Mouse (Mus musculus) midbrain, postnatal 0 days (tissue): ENCODE data around the gene Nfkbia. TPM values are rescaled to one million over a fixed set of nuclear protein-coding genes. Genes with fewer than 3 reads are reported as not detected.

Experiments
- ATAC-seq: fragments of 200-750 bp; cut with Nextera tagmentation; 2 replicates; pipeline ENCODE4 v1.8.0; 2017; ENCODE audit warnings: moderate number of reproducible peaks, mild to moderate bottlenecking, moderate TSS enrichment, moderate library complexity; ENCODE audit not compliant: low FRiP score
- DNase-seq: peaks from one replicate; pipeline ENCODE4 v3.0.0-alpha.2; 2015; ENCODE audit warnings: low spot score
- H3K27ac ChIP-seq: fragments of 300-500 bp; sonication (generic); 2 replicates; pipeline ENCODE4 v1.5.1; 2014; ENCODE audit warnings: low read depth, mild to moderate bottlenecking, low read length, mixed read lengths
- H3K27me3 ChIP-seq: fragments of 300-500 bp; sonication (generic); 2 replicates; pipeline ENCODE4 v1.6.1; 2014; ENCODE audit warnings: low read length, control low read depth, mixed read lengths; ENCODE audit not compliant: insufficient read depth
- H3K36me3 ChIP-seq: fragments of 300-500 bp; sonication (generic); 2 replicates; pipeline ENCODE4 v1.6.1; 2014; ENCODE audit warnings: low read length, control low read depth, mixed read lengths; ENCODE audit not compliant: insufficient read depth
- H3K4me1 ChIP-seq: fragments of 300-500 bp; sonication (generic); 2 replicates; pipeline ENCODE4 v1.6.1; 2014; ENCODE audit warnings: mild to moderate bottlenecking, control low read depth, antibody characterized with exemption, low read length, mixed read lengths; ENCODE audit not compliant: insufficient read depth
- H3K4me2 ChIP-seq: fragments of 300-500 bp; sonication (generic); 2 replicates; pipeline ENCODE4 v1.6.1; 2014; ENCODE audit warnings: low read depth, mild to moderate bottlenecking, low read length, mixed read lengths; ENCODE audit not compliant: poor library complexity, severe bottlenecking
- H3K4me3 ChIP-seq: fragments of 300-500 bp; sonication (generic); 2 replicates; pipeline ENCODE4 v1.5.1; 2014; ENCODE audit warnings: low read depth, mild to moderate bottlenecking, low read length, moderate library complexity
- H3K9ac ChIP-seq: fragments of 300-500 bp; sonication (generic); replicated peaks from 2 replicates; pipeline ENCODE4 v1.6.1; 2014; ENCODE audit warnings: mild to moderate bottlenecking, low read length, moderate library complexity, mixed read lengths; ENCODE audit not compliant: poor library complexity, severe bottlenecking
- H3K9me3 ChIP-seq: fragments of 300-500 bp; sonication (generic); 2 replicates; pipeline ENCODE4 v1.6.1; 2016; ENCODE audit warnings: low read length, control low read depth
- CTCF ChIP-seq: IDR thresholded peaks from 2 replicates; pipeline ENCODE4 v1.5.1; 2016; ENCODE audit warnings: antibody characterized with exemption, mild to moderate bottlenecking
- WGBS: fragments of 180-500 bp; shearing (Covaris S2); extraction: QIAGEN DNeasy Blood & Tissue Kit; methylation state at CpG from one replicate; pipeline ENCODE4 v1.1.7; 2014; 5-methylcytosine and 5-hydroxymethylcytosine counted together
- polyA plus RNA-seq: library from polyadenylated mRNA; unstranded; fragments of >200 nt; fragmentation: Nextera tagmentation; extraction: Ambion mirVana; gene quantifications from 2 replicates; pipeline ENCODE4 v1.2.1, GENCODE M21; 2015
- total RNA-seq: library from RNA; depleted of rRNA; stranded (reverse); fragments of >200 nt; gene quantifications from 2 replicates; pipeline ENCODE4 v1.2.3, GENCODE M21; 2014

The Nfkbia gene
- total and polyA plus RNA-seq, 2 experiments from 2014 or later = 40.8 to 77.3 TPM

DNA sequence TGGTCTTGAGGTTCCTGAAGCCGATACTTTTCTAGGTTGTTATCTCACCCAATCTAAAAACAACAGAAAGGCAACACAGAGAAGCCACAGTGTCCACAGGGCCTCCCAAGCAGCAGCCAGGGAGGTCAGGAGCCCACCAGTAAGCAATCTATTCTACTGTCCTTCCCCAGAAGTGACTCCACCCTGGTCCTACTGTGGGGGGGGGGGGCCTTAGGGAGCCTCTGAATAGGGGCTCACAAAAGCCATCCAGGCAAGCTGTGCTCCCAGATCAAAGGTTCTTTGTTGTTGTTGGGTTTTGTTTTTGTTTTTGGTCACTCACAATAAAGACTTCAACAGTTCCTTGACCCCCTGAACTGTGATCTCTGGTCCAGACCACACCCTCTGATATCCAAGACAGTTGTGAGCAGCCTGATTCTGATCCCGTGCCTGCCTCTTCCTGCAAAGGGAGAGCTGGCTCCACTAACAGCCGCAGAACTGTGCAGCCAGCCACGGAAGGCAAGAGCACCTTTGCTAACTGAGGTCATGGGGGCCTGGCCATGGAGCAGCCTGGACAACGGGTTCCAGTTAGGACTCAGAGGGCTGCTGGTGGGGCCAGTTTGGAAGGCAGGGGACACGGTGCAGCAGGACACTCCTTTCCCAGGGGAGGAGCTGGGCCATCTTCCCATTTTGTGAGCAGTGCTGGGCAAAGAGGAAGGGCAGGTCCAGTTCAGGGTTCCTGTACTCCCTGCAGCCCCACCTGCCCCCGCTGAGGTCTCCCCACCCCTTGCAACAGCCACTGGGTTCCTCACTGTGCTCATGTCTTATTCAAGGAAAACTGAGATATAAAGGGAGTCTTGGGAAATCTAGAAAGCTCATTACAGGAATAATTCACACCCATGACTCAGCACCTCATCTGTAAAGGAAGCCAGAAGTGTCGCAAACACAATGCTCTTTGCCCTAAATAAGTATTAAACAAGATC lies 18.9 kb downstream of the Nfkbia start:
- ATAC-seq = no peak

DNA sequence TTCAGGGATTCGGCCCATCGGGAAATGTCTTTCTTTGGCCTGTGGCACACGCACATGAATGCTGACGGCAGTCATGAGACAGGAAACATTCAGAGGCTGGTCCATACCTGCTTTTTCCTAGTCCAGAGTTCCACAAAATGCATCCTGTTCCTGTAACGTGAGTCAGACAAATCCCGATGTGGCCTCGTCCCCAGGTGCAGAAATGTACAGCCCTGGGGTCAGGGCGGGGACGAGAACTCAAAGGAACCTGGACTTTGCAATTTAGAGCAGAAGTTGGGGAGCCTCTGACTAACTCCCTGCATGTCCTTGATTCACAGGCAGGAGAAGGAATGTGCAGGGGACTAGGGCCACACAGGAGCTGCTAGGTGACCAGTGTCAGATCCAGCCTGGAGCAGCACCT lies 21.1 kb downstream of the Nfkbia start:
- Histone ChIP-seq H3K4me2 (no peak overlapping the region), H3K27me3 (no peaks in the 10 kb centered on the region), H3K4me3 (no peak overlapping the region), H3K36me3 (no peaks in the 10 kb centered on the region), H3K9ac (no peak overlapping the region), H3K9me3 (no peaks in the 10 kb centered on the region), H3K27ac (no peak overlapping the region), H3K4me1 (0 out of 2 replicates have a peak, but pooled peaks cover 3% of the 10 kb centered on the region)
- no peak for TF ChIP-seq CTCF
- 97% methylated on average over 9 of the region's 9 CpGs for WGBS
- ATAC-seq = no peak
- no peak for DNase-seq

More for the DNA sequence above, 18.9 kb downstream of the Nfkbia start:
- Histone ChIP-seq H3K27me3 (no peaks in the 10 kb centered on the region), H3K9me3 (no peaks in the 10 kb centered on the region), H3K4me3 (no peak overlapping the region), H3K4me2 (no peak overlapping the region), H3K9ac (no peak overlapping the region), H3K4me1 (no peaks in the 10 kb centered on the region), H3K27ac (no peak overlapping the region), H3K36me3 (no peaks in the 10 kb centered on the region)
- TF ChIP-seq CTCF = no peak
- no peak for DNase-seq
- 33% methylated on average over 8 of the region's 8 CpGs for WGBS

DNA sequence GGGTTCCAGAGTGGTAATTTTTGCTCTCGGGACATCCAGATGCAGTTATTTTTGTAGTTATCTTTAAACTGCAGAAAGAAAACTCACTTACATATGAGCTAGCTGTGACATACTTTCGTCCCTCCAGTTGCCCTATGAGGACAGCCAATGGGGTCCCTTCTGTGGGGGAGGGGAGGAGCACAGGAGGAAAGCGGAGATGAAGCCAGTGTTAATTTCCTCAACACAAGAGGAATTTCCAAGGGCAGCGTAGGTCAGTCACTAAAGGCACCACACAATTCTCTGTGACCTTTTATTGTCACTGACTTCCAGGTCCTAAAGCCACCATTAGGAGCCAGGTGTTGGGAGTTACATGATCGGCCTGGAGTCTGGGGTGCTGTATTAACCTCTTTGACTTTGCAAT lies 22.0 kb downstream of the Nfkbia start:
- TF ChIP-seq CTCF = no peak
- 64% methylated on average over 5 of the region's 5 CpGs for WGBS
- Histone ChIP-seq H3K9me3 (no peaks in the 10 kb centered on the region), H3K36me3 (no peaks in the 10 kb centered on the region), H3K4me1 (peaks cover 12% of the 10 kb centered on the region; the same call in 1 of the 2 replicates), H3K4me3 (no peak overlapping the region), H3K4me2 (no peak overlapping the region), H3K27ac (no peak overlapping the region), H3K27me3 (no peaks in the 10 kb centered on the region), H3K9ac (no peak overlapping the region)
- ATAC-seq = no peak
- no peak for DNase-seq

DNA sequence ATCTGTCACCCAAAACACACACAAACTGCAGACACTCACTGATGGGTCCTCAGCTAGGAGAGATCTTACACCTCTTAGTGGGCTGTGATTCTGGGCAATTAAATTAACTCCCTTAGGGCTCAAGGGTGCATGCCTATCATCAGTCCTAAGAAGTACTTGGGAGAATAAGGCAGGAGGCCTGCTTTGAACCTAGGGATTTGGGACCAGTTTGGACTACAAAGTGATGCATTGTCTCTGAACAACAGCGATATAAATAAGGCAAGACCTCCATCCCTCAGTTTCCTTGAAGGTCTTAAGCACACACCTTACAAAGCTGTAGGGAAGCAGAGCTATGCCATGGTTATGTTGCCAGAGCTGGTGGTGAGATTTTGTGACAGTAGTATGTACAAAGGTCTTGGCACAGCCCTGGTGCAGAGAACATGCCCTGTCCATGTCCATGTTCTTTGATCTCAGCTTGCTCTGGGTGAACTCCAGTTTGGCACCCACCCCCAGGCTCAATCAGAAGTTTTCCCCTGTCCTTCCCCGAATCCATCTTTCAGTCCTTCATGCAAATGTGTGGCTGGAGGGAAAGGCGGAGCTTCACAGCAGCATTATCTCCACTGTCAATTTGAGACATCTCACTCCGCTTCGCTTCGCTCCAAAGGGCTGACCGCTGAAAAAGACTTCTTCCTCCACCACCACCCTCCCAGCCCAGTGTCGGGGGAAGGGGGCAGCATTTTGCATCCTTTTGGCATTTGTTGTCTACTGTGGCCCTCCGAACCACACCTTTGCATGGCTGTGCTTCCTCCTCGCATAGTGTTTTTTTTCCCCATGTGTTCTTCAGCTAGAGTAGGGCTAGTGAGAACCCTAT lies 24.9 kb downstream of the Nfkbia start:
- peaks cover 19% of the 10 kb centered on the region; the same call in 1 of the 2 replicates for H3K4me1 ChIP-seq

DNA sequence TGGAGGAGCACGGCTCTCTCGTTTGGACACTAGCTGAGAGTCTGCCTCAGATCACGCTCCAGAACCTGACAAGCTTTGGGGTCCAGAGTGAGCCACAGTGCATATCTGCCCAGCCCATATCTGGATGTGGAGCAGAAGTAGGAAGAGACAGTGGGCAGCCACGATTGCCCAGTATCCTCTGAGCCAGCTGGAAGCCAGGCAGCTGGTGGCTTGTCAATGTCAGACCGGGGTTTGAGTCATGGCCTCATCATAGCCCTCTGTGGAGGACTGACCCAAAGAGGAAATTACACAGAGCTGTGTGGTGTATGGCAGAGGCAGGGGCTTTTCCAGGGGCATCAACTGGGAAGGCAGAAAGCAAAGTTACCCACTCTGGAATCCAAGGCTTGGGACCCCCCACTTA lies 25.6 kb downstream of the Nfkbia start:
- H3K36me3 ChIP-seq = no peaks in the 10 kb centered on the region
- WGBS = 58% methylated on average over 5 of the region's 5 CpGs
- DNase-seq (no peak), ATAC-seq (no peak)
- no peaks in the 10 kb centered on the region for H3K27me3 ChIP-seq
- H3K4me2 ChIP-seq = no peak overlapping the region
- H3K4me3 ChIP-seq = no peak overlapping the region
- H3K9ac ChIP-seq = no peak overlapping the region
- no peak for TF ChIP-seq CTCF
- no peak overlapping the region; the same call in 1 of the 2 replicates for H3K27ac ChIP-seq
- no peaks in the 10 kb centered on the region for H3K9me3 ChIP-seq
- peaks cover 19% of the 10 kb centered on the region; the same call in 1 of the 2 replicates for H3K4me1 ChIP-seq

More for the DNA sequence above, 24.9 kb downstream of the Nfkbia start:
- no peaks in the 10 kb centered on the region for H3K36me3 ChIP-seq
- no peak overlapping the region for H3K4me2 ChIP-seq
- no peak for TF ChIP-seq CTCF
- DNase-seq (no peak), ATAC-seq (no peak)
- no peak overlapping the region for H3K27ac ChIP-seq
- no peaks in the 10 kb centered on the region for H3K9me3 ChIP-seq
- H3K9ac ChIP-seq = no peak overlapping the region
- 49% methylated on average over 10 of the region's 10 CpGs for WGBS
- H3K4me3 ChIP-seq = no peak overlapping the region
- H3K27me3 ChIP-seq = no peaks in the 10 kb centered on the region
